In genomic region chr19:32377701-32378325, GRCm38 (mm10) we compare ENCODE assay signal across 9 mouse cellular contexts. TPM values are rescaled to one million over a fixed set of nuclear protein-coding genes. Genes with fewer than 3 reads are reported as not detected.
DNase-seq lines count a peak whose midpoint lies in the region; ATAC-seq and TF ChIP-seq lines count a peak whose summit lies in the region.
"Had no signal": no experiment of that assay in that cellular context is flagged by ENCODE, and none has a peak within 500 bp of the region (broad histone marks: within the 10 kb centered on the region; RNA-seq: fewer than 3 reads in every experiment).

No protein-coding gene starts in this region.

- H3K9me3 ChIP-seq in lung, postnatal 0 days (ENCODE audit: low read length), result no peaks in the 10 kb centered on the region
- H3K9me3 ChIP-seq in forebrain, postnatal 0 days (ENCODE audit: low read length), result no peaks in the 10 kb centered on the region
- no peaks in the 10 kb centered on the region for H3K9me3 ChIP-seq in neural tube, embryonic 15.5 days (replicated peaks)
- no peaks in the 10 kb centered on the region for H3K9me3 ChIP-seq in liver, embryonic 12.5 days (replicated peaks)

- no peak overlapping the region for H3K27ac ChIP-seq in lung, postnatal 0 days (ENCODE audit: low read length)
- H3K27ac ChIP-seq in forebrain, postnatal 0 days (ENCODE audit: low read depth, low read length), result no peak overlapping the region
- H3K27ac ChIP-seq in neural tube, embryonic 15.5 days (replicated peaks), result no peak overlapping the region
- H3K27ac ChIP-seq in liver, embryonic 12.5 days, result no peak overlapping the region
- H3K27ac ChIP-seq: liver, embryonic 14.5 days had no signal

- peak; percentile 56 for DNase-seq in cerebellum, adult 9-10 months
- no peak for DNase-seq in cerebellum, postnatal 4 days (ENCODE audit: low spot score in 2 of 2)
- DNase-seq in lung, postnatal 0 days (ENCODE audit: low spot score), result no peak
- no peak for DNase-seq in lung, postnatal 25 days (ENCODE audit: low spot score)
- no peak for DNase-seq in forebrain, postnatal 0 days
- DNase-seq in embryo, embryonic 9.5 days (ENCODE audit: extremely low spot score), result no peak

- WGBS in lung, postnatal 0 days, result 67% methylated on average over 6 of the region's 7 CpGs
- WGBS in forebrain, postnatal 0 days, result 56% methylated on average over 7 of the region's 7 CpGs
- WGBS in neural tube, embryonic 15.5 days, result 51% methylated on average over 7 of the region's 7 CpGs
- WGBS in liver, embryonic 12.5 days (ENCODE audit: insufficient replicate concordance), result 67% methylated on average over 7 of the region's 7 CpGs

- no peak for TF ChIP-seq EP300 in lung, postnatal 0 days (IDR thresholded peaks at IDR 0.05)

- H3K27me3 ChIP-seq in lung, postnatal 0 days (replicated peaks; ENCODE audit: insufficient read depth, low read length), result no peaks in the 10 kb centered on the region
- H3K27me3 ChIP-seq in forebrain, postnatal 0 days (ENCODE audit: insufficient read depth, low read length), result no peaks in the 10 kb centered on the region
- H3K27me3 ChIP-seq in neural tube, embryonic 15.5 days (replicated peaks), result no peaks in the 10 kb centered on the region
- 0 out of 2 replicates have a peak, but pooled peaks cover 9% of the 10 kb centered on the region for H3K27me3 ChIP-seq in liver, embryonic 12.5 days (replicated peaks)

- no peaks in the 10 kb centered on the region for H3K36me3 ChIP-seq in lung, postnatal 0 days (ENCODE audit: insufficient read depth, low read length)
- H3K36me3 ChIP-seq in forebrain, postnatal 0 days (ENCODE audit: insufficient read depth), result no peaks in the 10 kb centered on the region
- no peaks in the 10 kb centered on the region for H3K36me3 ChIP-seq in neural tube, embryonic 15.5 days
- H3K36me3 ChIP-seq in liver, embryonic 12.5 days, result no peaks in the 10 kb centered on the region

- no peak for TF ChIP-seq CTCF in lung, postnatal 0 days (IDR thresholded peaks at IDR 0.05)
- TF ChIP-seq CTCF in forebrain, postnatal 0 days (IDR thresholded peaks at IDR 0.05; ENCODE audit: low read depth), result no peak

- H3K4me2 ChIP-seq in lung, postnatal 0 days (replicated peaks; ENCODE audit: low read depth, low read length), result no peak overlapping the region
- H3K4me2 ChIP-seq in forebrain, postnatal 0 days (ENCODE audit: low read depth), result no peak overlapping the region
- no peak overlapping the region for H3K4me2 ChIP-seq in neural tube, embryonic 15.5 days
- H3K4me2 ChIP-seq in liver, embryonic 12.5 days, result no peak overlapping the region

- ATAC-seq in lung, postnatal 0 days, result peak; percentile 10; the same call in 1 of the 2 replicates
- 0 out of 2 replicates have a peak, but pooled peaks have one; percentile 36 for ATAC-seq in forebrain, postnatal 0 days
- ATAC-seq in neural tube, embryonic 15.5 days (ENCODE audit: low FRiP score), result peak; percentile 54
- no peak for ATAC-seq in liver, embryonic 12.5 days

- peaks cover 37% of the 10 kb centered on the region for H3K4me1 ChIP-seq in lung, postnatal 0 days (ENCODE audit: insufficient read depth, low read depth, low read length)
- no peaks in the 10 kb centered on the region for H3K4me1 ChIP-seq in forebrain, postnatal 0 days (ENCODE audit: insufficient read depth)
- peaks cover 27% of the 10 kb centered on the region for H3K4me1 ChIP-seq in neural tube, embryonic 15.5 days
- peaks cover 61% of the 10 kb centered on the region for H3K4me1 ChIP-seq in liver, embryonic 12.5 days

- H3K9ac ChIP-seq in lung, postnatal 0 days (replicated peaks; ENCODE audit: low read depth), result no peak overlapping the region
- H3K9ac ChIP-seq in forebrain, postnatal 0 days, result no peak overlapping the region
- no peak overlapping the region for H3K9ac ChIP-seq in neural tube, embryonic 15.5 days (replicated peaks)
- H3K9ac ChIP-seq in liver, embryonic 12.5 days, result no peak overlapping the region
- H3K9ac ChIP-seq: liver, embryonic 14.5 days had no signal

- H3K4me3 ChIP-seq in lung, postnatal 0 days (ENCODE audit: low read depth, low read length), result no peak overlapping the region
- no peak overlapping the region for H3K4me3 ChIP-seq in forebrain, postnatal 0 days (ENCODE audit: low read depth, low read length)
- H3K4me3 ChIP-seq in neural tube, embryonic 15.5 days (replicated peaks), result no peak overlapping the region
- H3K4me3 ChIP-seq in liver, embryonic 12.5 days, result no peak overlapping the region

RNA-seq across cellular contexts. Expression of gene Sgms1, which starts 11.7 kb away (rescaled TPM):
- 59.3 and 74.9 TPM in 2 replicates for polyA plus RNA-seq in lung, postnatal 0 days (2015; fragmentation: Nextera tagmentation; extraction: Ambion mirVana)
- 24.3 and 27.2 TPM in 2 replicates for total RNA-seq in forebrain, postnatal 0 days (2014; rRNA removed)
- polyA plus RNA-seq in forebrain, postnatal 0 days (2015; fragmentation: Nextera tagmentation; extraction: Ambion mirVana), result 8.2 and 17.0 TPM in 2 replicates
- polyA plus RNA-seq in neural tube, embryonic 15.5 days (2015; fragmentation: Nextera tagmentation; extraction: Ambion mirVana), result 24.6 and 26.3 TPM in 2 replicates
- polyA plus RNA-seq in liver, embryonic 12.5 days (2016; fragmentation: Nextera tagmentation; extraction: Ambion mirVana), result 31.8 and 33.7 TPM in 2 replicates
